Mouse (Mus musculus): Measurements from ENCODE around the gene Polr1d. TPM values are rescaled to one million over a fixed set of nuclear protein-coding genes. Genes with fewer than 3 reads are reported as not detected.

Gene Polr1d
- polyA plus RNA-seq, 1 experiment: 33.0 TPM

DNA sequence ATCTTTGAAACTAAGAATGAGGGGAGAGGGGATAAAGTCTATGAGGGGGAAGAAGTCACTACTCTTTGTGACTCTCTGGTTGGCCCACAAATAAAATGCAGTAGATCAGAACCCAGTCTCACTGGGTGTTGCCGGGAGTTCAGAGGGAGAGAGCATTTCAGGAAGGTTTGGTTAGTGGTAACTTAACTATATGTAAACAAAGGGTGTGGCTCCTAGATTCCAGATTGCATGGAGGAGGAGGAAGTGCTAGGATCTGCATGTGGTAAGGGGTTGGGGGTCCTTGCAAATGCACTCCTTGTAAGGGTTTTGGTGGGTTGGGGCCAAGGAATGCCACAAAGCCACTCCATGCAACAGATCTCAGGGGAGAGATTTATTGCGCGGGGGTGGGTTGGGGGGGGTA is 79.5 kb downstream of the Polr1d start:
- 26% methylated on average over 3 of the region's 3 CpGs for WGBS
- Histone ChIP-seq H3K4me1 (ENCODE audit: control insufficient read depth, insufficient read depth, insufficient read length, low read length) (no peaks in the 10 kb centered on the region), H3K27me3 (ENCODE audit: control insufficient read depth, insufficient read depth, low read length) (no peaks in the 10 kb centered on the region; the same call in 1 of the 2 replicates), H3K4me3 (ENCODE audit: low read depth, low read length) (no peak overlapping the region), H3K27ac (ENCODE audit: insufficient read depth, low read depth, low read length) (no peak overlapping the region), H3K36me3 (ENCODE audit: control insufficient read depth, insufficient read depth, low read length) (no peaks in the 10 kb centered on the region)
- TF ChIP-seq POLR2A (IDR thresholded peaks at IDR 0.05; ENCODE audit: low read depth, low read length) (no peak), CTCF (IDR thresholded peaks at IDR 0.05; ENCODE audit: extremely low read depth, insufficient read length, insufficient replicate concordance, low read depth, low read length) (no peak)

GRCm38 (mm10) chr5:147157441-147157840 is 80.6 kb downstream of the Polr1d start:
- no peaks in the 10 kb centered on the region for H3K4me1 ChIP-seq (ENCODE audit: control insufficient read depth, insufficient read depth, insufficient read length, low read length)
- no peak overlapping the region for H3K27ac ChIP-seq (ENCODE audit: insufficient read depth, low read depth, low read length)
- no peaks in the 10 kb centered on the region; the same call in 1 of the 2 replicates for H3K27me3 ChIP-seq (ENCODE audit: control insufficient read depth, insufficient read depth, low read length)
- H3K4me3 ChIP-seq (ENCODE audit: low read depth, low read length): no peak overlapping the region
- no peaks in the 10 kb centered on the region for H3K36me3 ChIP-seq (ENCODE audit: control insufficient read depth, insufficient read depth, low read length)
- WGBS: 70% methylated on average over 7 of the region's 7 CpGs
- no peak for TF ChIP-seq CTCF (IDR thresholded peaks at IDR 0.05; ENCODE audit: extremely low read depth, insufficient read length, insufficient replicate concordance, low read depth, low read length)

- Histone ChIP-seq H3K4me3 (ENCODE audit: low read depth, low read length) (no peak overlapping the region), H3K36me3 (ENCODE audit: control insufficient read depth, insufficient read depth, low read length) (no peaks in the 10 kb centered on the region), H3K4me1 (ENCODE audit: control insufficient read depth, insufficient read depth, insufficient read length, low read length) (no peaks in the 10 kb centered on the region), H3K27me3 (ENCODE audit: control insufficient read depth, insufficient read depth, low read length) (no peaks in the 10 kb centered on the region; the same call in 1 of the 2 replicates), H3K27ac (ENCODE audit: insufficient read depth, low read depth, low read length) (no peak overlapping the region)
- 84% methylated on average over 6 of the region's 6 CpGs for WGBS
- TF ChIP-seq CTCF (IDR thresholded peaks at IDR 0.05; ENCODE audit: extremely low read depth, insufficient read length, insufficient replicate concordance, low read depth, low read length) (no peak), POLR2A (IDR thresholded peaks at IDR 0.05; ENCODE audit: low read depth, low read length) (no peak)
Measured at GRCm38 (mm10) chr5:147159320-147159719, 82.5 kb downstream of the Polr1d start.

DNA sequence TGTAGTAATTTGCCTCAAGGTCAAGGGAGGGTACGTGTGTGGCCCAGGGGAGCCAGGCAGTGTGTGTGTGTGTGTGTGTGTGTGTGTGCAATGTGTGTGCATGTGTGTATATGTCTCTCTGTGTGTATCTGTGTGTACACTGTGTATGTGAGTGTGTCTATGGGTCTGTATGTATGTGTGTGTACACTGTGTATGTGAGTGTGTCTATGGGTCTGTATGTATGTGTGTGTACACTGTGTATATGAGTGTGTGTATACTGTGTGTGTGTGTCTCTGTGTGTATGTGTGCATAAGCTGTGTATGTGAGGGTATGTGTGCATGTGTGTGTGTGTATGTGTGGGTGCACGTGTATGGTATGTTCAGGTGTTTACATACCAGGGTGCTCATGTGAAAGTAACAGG is 82.9 kb downstream of the Polr1d start:
- Histone ChIP-seq H3K27ac (ENCODE audit: insufficient read depth, low read depth, low read length) (no peak overlapping the region), H3K4me3 (ENCODE audit: low read depth, low read length) (no peak overlapping the region), H3K36me3 (ENCODE audit: control insufficient read depth, insufficient read depth, low read length) (no peaks in the 10 kb centered on the region), H3K27me3 (ENCODE audit: control insufficient read depth, insufficient read depth, low read length) (no peaks in the 10 kb centered on the region; the same call in 1 of the 2 replicates), H3K4me1 (ENCODE audit: control insufficient read depth, insufficient read depth, insufficient read length, low read length) (no peaks in the 10 kb centered on the region)
- TF ChIP-seq POLR2A (IDR thresholded peaks at IDR 0.05; ENCODE audit: low read depth, low read length) (no peak), CTCF (IDR thresholded peaks at IDR 0.05; ENCODE audit: extremely low read depth, insufficient read length, insufficient replicate concordance, low read depth, low read length) (no peak)
- WGBS: 71% methylated on average over 2 of the region's 2 CpGs

Other genes starting within 250 kb of the Polr1d start
- 15.6 and 16.3 TPM in 2 replicates for gene Rpl21, start 244.2 kb upstream of the Polr1d start, polyA plus RNA-seq (2012; rRNA removed)
- gene Rasl11a, start 232.0 kb upstream of the Polr1d start, polyA plus RNA-seq (2012; rRNA removed): 5.8 TPM in 2 replicates
- gene Gtf3a, start 128.4 kb upstream of the Polr1d start, polyA plus RNA-seq (2012; rRNA removed): 31.9 and 51.6 TPM in 2 replicates
- gene Mtif3, start 113.2 kb upstream of the Polr1d start, polyA plus RNA-seq (2012; rRNA removed): 7.2 and 13.1 TPM in 2 replicates
- 24.6 and 44.9 TPM in 2 replicates for gene Lnx2, start 464 bp upstream of the Polr1d start, polyA plus RNA-seq (2012; rRNA removed)
- gene Gsx1, start 111.6 kb downstream of the Polr1d start, polyA plus RNA-seq (2012; rRNA removed): not detected in 2 replicates
- 0.32 and 65.5 TPM in 2 replicates for gene Pdx1, start 192.9 kb downstream of the Polr1d start, polyA plus RNA-seq (2012; rRNA removed)
- gene Cdx2, start 230.2 kb downstream of the Polr1d start, polyA plus RNA-seq (2012; rRNA removed): 116 and 344 TPM in 2 replicates
- 3.1 and 4.7 TPM in 2 replicates for gene Urad, start 245.4 kb downstream of the Polr1d start, polyA plus RNA-seq (2012; rRNA removed)